Mouse (Mus musculus): Measurements from ENCODE around the gene Adcy1.

DNA sequence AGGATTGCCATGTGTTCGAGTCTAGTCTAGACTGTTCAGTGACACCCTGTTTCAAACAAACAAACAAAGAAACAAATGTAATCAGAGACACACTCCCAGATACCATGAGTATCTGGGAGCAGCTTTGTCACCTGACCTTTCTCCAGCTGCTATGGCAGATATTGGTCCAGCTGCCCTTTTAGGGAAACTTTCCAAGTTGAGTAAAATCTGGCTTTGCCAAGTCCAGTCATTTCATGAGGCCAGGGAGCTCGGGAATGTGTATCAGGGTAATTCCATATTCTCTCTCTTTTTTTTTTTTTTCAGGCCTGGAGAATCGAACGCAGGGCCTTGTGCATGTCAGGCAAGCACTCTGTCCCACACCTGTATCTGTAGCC lies 132.0 kb downstream of the Adcy1 start:
- no peak for TF ChIP-seq CTCF (IDR thresholded peaks at IDR 0.05)
- no peak for TF ChIP-seq POLR2A (IDR thresholded peaks at IDR 0.05; ENCODE audit: insufficient read depth, low read depth, low read length)

Data from heart, adult 2 months (tissue).